Mouse (Mus musculus): ENCODE measurements around the gene Fat1.

GRCm38 (mm10) chr8:45052205-45052604 is 117.0 kb downstream of the Fat1 start:
- TF ChIP-seq CTCF (IDR thresholded peaks at IDR 0.05; ENCODE audit: low read depth) (peak; percentile 28; the same call in 1 of the 2 replicates), EP300 (IDR thresholded peaks at IDR 0.05; ENCODE audit: low read depth) (no peak)
